Mouse (Mus musculus) embryonic facial prominence, embryonic 11.5 days (tissue): ENCODE measurements around the gene 4930412O13Rik. TPM values are rescaled to one million over a fixed set of nuclear protein-coding genes. Genes with fewer than 3 reads are reported as not detected.

Source experiments
- ATAC-seq: fragments of 200-750 bp; cut with Nextera tagmentation; replicated peaks from 2 replicates; pipeline ENCODE4 v1.8.0; 2017; ENCODE audit warnings: low read depth; ENCODE audit not compliant: insufficient number of reproducible peaks, low FRiP score, low TSS enrichment
- DNase-seq: peaks from one replicate; pipeline ENCODE4 v3.0.0-alpha.2; 2015; ENCODE audit warnings: low spot score
- H3K27ac ChIP-seq: fragments of 300-500 bp; sonication (generic); replicated peaks from 2 replicates; pipeline ENCODE4 v1.5.1; 2014; ENCODE audit warnings: mild to moderate bottlenecking, low read depth, low read length, control low read depth
- H3K27me3 ChIP-seq: fragments of 300-500 bp; sonication (generic); 2 replicates; pipeline ENCODE4 v1.6.1; 2014; ENCODE audit warnings: mild to moderate bottlenecking, low read length, moderate library complexity, mixed read lengths; ENCODE audit not compliant: control insufficient read depth, insufficient read depth
- H3K36me3 ChIP-seq: fragments of 300-500 bp; sonication (generic); replicated peaks from 2 replicates; pipeline ENCODE4 v1.6.1; 2014; ENCODE audit warnings: low read depth, mild to moderate bottlenecking, low read length, moderate library complexity, mixed read lengths; ENCODE audit not compliant: control insufficient read depth, insufficient read depth
- H3K4me1 ChIP-seq: fragments of 300-500 bp; sonication (generic); 2 replicates; pipeline ENCODE4 v1.6.1; 2014; ENCODE audit warnings: low read length, mixed read lengths; ENCODE audit not compliant: control insufficient read depth, insufficient read depth
- H3K4me2 ChIP-seq: fragments of 300-500 bp; sonication (generic); 2 replicates; pipeline ENCODE4 v1.6.1; 2014; ENCODE audit warnings: low read depth, mild to moderate bottlenecking, control low read depth, low read length, moderate library complexity
- H3K4me3 ChIP-seq: fragments of 300-500 bp; sonication (generic); 2 replicates; pipeline ENCODE4 v1.5.1; 2014; ENCODE audit warnings: low read depth, low read length, control low read depth
- H3K9ac ChIP-seq: fragments of 300-500 bp; sonication (generic); replicated peaks from 2 replicates; pipeline ENCODE4 v1.6.1; 2014; ENCODE audit warnings: mild to moderate bottlenecking, control low read depth, low read length
- H3K9me3 ChIP-seq: fragments of 300-500 bp; sonication (generic); replicated peaks from 2 replicates; pipeline ENCODE4 v1.6.1; 2016; ENCODE audit warnings: mild to moderate bottlenecking, low read length, inconsistent platforms, mixed read lengths; ENCODE audit not compliant: control insufficient read depth
- WGBS: fragments of 180-500 bp; shearing (Covaris S2); extraction: QIAGEN DNeasy Blood & Tissue Kit; methylation state at CpG from one replicate; pipeline ENCODE4 v1.1.7; 2014; 5-methylcytosine and 5-hydroxymethylcytosine counted together
- polyA plus RNA-seq: library from polyadenylated mRNA; unstranded; fragments of >200 nt; fragmentation: Nextera tagmentation; extraction: Ambion mirVana; gene quantifications from 2 replicates; pipeline ENCODE4 v1.2.1, GENCODE M21; 2014

The 4930412O13Rik gene
- polyA plus RNA-seq, 1 experiment from 2014 or later, result 1.0 TPM

DNA sequence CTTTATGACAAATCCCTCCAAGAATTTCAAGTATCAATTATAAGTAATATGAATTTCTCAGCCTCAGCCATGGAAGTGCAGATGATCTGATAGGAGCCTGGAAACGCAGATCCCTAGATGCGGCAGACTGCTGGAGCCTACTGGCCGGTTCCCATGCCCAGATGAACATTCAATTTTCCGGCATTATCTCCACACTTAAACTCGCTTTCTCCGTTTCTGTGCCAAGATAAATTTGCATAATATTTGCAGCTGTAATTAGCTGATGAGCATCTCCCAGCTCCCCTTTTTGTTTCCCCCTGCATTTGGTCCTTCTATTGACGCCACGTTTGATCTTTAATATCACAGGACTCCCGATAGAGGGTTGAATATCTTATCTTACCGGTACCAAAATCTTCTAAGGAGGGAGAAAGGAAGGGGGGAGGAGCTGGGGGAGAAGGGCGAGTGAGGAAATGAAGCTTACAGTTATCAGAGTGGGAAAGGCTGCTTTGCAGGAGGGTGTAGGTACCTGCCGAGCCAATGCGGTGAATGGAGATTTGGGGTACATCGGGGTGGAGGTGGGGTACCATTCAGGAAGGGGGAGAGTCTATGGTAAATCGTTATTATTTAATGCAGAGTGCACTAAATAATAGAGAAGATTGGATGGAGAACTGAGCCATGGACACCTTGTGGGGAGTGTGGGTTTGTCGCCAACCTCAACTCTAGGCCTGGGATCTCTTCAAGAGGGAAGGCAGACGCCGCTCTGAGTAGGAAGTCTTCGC lies 14.0 kb downstream of the 4930412O13Rik start:
- ATAC-seq (no peak), DNase-seq (no peak)
- Histone ChIP-seq H3K4me1 (no peaks in the 10 kb centered on the region; the same call in 1 of the 2 replicates), H3K27me3 (peaks cover 67% of the 10 kb centered on the region), H3K9me3 (no peaks in the 10 kb centered on the region), H3K4me3 (no peak overlapping the region), H3K9ac (no peak overlapping the region), H3K36me3 (no peaks in the 10 kb centered on the region), H3K4me2 (no peak overlapping the region; the same call in 1 of the 2 replicates), H3K27ac (no peak overlapping the region)
- 2% methylated on average over 19 of the region's 19 CpGs for WGBS

DNA sequence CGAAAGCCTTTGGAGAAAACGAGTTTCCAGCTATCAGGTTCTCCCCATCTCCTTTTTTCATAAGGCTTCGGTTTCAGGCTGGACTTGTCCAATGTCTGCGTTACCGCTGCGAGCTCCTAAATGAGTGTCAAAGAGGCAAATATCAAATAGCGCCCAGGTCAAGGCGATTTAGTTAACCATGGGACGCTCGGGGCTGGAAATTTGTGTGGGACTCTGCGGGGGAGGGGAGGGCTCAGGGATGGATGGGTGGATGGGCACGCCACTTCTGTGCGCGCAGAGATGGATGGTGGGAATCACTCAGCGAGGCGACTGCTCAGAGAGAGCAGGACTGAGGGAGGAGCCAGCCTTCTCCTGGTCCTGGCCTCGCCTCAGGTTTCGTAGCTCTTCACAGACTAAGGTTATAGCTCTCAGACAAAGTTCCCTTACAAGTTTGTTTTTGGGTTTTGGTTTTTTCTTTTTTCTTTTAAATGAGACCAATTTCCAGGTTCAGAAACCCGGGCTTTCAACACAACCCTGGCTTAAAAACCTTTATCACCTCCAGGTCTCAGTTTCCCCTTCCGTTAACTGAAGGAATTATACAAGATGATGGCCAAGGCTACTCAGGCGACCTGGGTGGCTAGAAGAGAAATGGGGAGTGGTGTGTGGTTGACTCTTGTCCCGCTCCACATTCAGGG lies 15.2 kb downstream of the 4930412O13Rik start:
- ATAC-seq, result peak; percentile 66; the same call in 1 of the 2 replicates
- H3K27me3 ChIP-seq, result peaks cover 56% of the 10 kb centered on the region
- no peaks in the 10 kb centered on the region for H3K36me3 ChIP-seq
- H3K4me2 ChIP-seq, result peak overlapping the region; percentile 33
- no peaks in the 10 kb centered on the region for H3K9me3 ChIP-seq
- H3K27ac ChIP-seq, result no peak overlapping the region
- no peak overlapping the region for H3K9ac ChIP-seq
- no peaks in the 10 kb centered on the region; the same call in 1 of the 2 replicates for H3K4me1 ChIP-seq
- 0 out of 2 replicates have a peak overlapping the region, but pooled peaks have one; percentile 3 for H3K4me3 ChIP-seq
- peak; percentile 58 for DNase-seq
- under 1% methylated on average over 22 of the region's 22 CpGs for WGBS

DNA sequence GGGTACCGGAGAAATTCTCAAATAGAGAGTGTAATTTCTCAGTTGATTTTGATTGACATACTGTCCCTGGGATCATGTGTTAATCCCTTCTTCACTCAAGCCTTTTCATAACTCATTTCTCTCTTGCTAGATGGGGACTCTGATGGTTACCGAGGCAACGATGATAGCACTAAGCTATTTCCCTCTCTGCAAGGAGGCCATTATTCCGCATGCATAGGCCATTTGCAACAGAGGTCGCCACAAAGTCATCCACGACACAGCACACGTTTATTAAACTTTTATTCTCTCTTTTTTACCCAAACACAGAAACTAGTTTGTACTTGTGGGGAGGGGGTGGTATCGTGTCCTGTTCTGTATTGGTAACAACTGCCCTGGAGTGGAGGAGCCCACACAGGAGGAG lies 16.8 kb downstream of the 4930412O13Rik start:
- H3K9me3 ChIP-seq, result no peaks in the 10 kb centered on the region
- peak; percentile 45 for DNase-seq
- no peak for ATAC-seq

GRCm38 (mm10) chr2:9903854-9904560 lies 23.0 kb downstream of the 4930412O13Rik start:
- H3K9ac ChIP-seq, result no peak overlapping the region
- no peaks in the 10 kb centered on the region for H3K4me1 ChIP-seq
- H3K4me2 ChIP-seq, result no peak overlapping the region
- ATAC-seq (no peak), DNase-seq (no peak)
- 66% methylated on average over 14 of the region's 14 CpGs for WGBS
- no peak overlapping the region for H3K4me3 ChIP-seq
- H3K36me3 ChIP-seq, result no peaks in the 10 kb centered on the region
- no peaks in the 10 kb centered on the region for H3K9me3 ChIP-seq
- H3K27ac ChIP-seq, result no peak overlapping the region
- peaks cover 3% of the 10 kb centered on the region; the same call in 1 of the 2 replicates for H3K27me3 ChIP-seq

More for the DNA sequence above, 16.8 kb downstream of the 4930412O13Rik start:
- Histone ChIP-seq H3K27ac (no peak overlapping the region), H3K9ac (no peak overlapping the region), H3K4me1 (no peaks in the 10 kb centered on the region; the same call in 1 of the 2 replicates), H3K4me2 (no peak overlapping the region), H3K4me3 (no peak overlapping the region), H3K36me3 (no peaks in the 10 kb centered on the region), H3K27me3 (peaks cover 52% of the 10 kb centered on the region)
- 9% methylated on average over 8 of the region's 8 CpGs for WGBS

DNA sequence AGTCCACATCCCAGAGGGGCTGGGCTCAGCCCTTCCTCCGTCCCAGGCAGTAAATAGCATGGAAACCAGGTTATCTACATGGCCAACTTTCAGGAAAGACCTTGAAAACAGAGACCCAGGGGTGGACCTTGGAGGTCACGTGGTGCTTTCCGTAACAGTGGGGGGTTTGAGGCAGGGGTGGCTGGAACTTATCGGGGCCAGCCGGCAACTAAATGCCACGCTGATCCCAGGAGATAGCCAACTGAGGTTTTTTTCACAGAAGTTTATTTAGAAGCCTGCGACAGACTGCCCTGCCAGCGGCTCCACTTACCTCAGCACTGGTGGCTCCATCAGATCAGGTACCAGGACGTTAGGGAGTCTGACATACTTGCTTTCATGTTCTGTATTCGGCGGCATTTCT lies 24.9 kb downstream of the 4930412O13Rik start:
- H3K27ac ChIP-seq, result no peak overlapping the region
- H3K9me3 ChIP-seq, result no peaks in the 10 kb centered on the region
- no peaks in the 10 kb centered on the region for H3K36me3 ChIP-seq
- H3K9ac ChIP-seq, result peak overlapping the region; percentile 28; the same call in 1 of the 2 replicates
- peak; percentile 36 for DNase-seq
- H3K4me3 ChIP-seq, result peak overlapping the region; percentile 19
- WGBS, result 3% methylated on average over 11 of the region's 11 CpGs
- H3K27me3 ChIP-seq, result no peaks in the 10 kb centered on the region
- H3K4me1 ChIP-seq, result no peaks in the 10 kb centered on the region
- H3K4me2 ChIP-seq, result peak overlapping the region; percentile 47
- no peak for ATAC-seq

DNA sequence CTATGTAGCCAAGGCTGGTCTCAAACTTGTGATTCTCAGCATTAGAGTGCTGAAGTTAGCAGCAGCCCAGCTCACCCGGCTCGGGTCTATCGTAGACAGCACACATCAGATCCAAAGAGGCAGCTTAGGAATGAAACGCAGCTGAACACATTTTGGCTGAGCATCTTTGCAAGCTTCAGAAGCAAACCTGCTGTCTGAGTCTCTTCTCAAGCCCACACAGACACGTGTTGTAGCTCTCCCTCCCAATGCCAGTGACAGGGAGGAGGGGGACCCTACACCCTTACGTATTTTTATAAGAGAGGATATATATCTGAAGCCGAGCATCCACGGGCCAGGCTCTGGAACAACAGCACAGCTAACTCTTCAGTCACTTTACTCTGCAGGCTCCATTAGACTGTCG lies 36.5 kb downstream of the 4930412O13Rik start:
- H3K9me3 ChIP-seq, result no peaks in the 10 kb centered on the region
- no peak for ATAC-seq

DNA sequence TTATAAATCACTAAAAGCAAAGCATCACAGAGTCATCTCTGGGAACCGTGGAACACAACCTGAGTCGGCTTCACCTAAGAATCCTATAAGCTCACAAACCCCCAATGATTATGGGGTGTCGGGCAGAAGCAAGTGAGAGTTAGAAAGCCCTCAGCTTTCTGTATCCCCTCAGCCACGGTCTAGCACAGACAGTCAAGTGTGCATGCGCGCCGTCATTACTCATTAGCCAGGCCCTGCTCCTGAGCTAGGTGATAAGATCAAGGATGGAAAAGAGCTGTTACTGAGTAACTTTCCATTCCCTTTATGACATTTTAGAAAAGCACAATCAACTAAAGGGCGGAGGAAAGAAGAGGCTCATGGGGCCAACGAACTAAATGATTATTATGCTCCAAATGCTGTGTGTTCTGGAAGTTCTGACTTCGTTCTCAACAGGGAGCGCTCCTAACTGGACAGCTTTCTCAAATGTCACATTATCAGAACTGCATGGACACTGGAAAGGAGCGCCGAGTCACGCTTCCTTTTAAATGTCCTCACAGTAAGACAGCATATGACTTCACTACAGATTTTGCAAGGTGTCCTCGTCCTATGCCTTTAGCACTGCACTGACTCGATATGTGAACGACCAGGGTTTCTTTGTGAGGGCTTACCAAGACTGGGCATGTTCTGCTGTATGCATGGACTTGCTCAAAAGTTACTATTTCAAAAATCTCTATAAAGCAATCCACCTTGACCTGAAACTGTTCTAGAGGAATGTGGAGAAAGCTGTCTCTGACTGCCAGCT lies 37.8 kb downstream of the 4930412O13Rik start:
- Histone ChIP-seq H3K36me3 (no peaks in the 10 kb centered on the region), H3K4me1 (no peaks in the 10 kb centered on the region), H3K9ac (no peak overlapping the region), H3K4me3 (no peak overlapping the region), H3K9me3 (no peaks in the 10 kb centered on the region), H3K4me2 (no peak overlapping the region), H3K27me3 (no peaks in the 10 kb centered on the region), H3K27ac (no peak overlapping the region)
- DNase-seq (no peak), ATAC-seq (no peak)
- 90% methylated on average over 17 of the region's 17 CpGs for WGBS

More for the DNA sequence above, 36.5 kb downstream of the 4930412O13Rik start:
- H3K4me3 ChIP-seq, result no peak overlapping the region
- no peak overlapping the region for H3K27ac ChIP-seq
- no peak overlapping the region for H3K4me2 ChIP-seq
- DNase-seq, result no peak
- no peaks in the 10 kb centered on the region for H3K27me3 ChIP-seq
- no peaks in the 10 kb centered on the region for H3K36me3 ChIP-seq
- 85% methylated on average over 9 of the region's 9 CpGs for WGBS
- H3K9ac ChIP-seq, result no peak overlapping the region
- H3K4me1 ChIP-seq, result no peaks in the 10 kb centered on the region
